Mouse (Mus musculus): ENCODE data around the gene H2afy. TPM values are rescaled to one million over a fixed set of nuclear protein-coding genes. Genes with fewer than 3 reads are reported as not detected.
"Not testable (repeated sequence)": the region's sequence is repeated elsewhere in the genome, so short reads cannot be mapped to it uniquely, and the experiment has no call there.

H2afy gene
- total RNA-seq, 2 experiments from 2014 or later, result 76.6 to 79.5 TPM

DNA sequence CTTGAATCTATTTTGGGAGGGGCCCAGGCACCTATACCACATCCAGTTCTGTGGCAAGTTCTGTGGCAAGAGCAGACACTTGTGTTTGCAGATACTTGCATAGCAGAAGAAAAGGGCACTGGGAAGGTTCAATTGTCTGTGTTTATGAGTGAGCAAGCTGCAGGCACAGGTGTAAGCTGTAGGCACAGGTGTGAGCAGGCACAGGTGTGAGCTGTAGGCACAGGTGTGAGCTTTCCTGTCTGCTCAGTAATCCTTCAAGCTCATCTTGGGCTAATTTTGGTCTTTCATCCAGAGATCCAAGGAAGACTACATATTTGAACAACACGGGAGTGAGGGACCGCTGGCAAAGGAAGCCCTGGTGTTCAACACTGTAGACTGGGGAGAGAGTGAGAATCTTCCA lies 56.5 kb downstream of the H2afy start:
- DNase-seq, result no peak
- intact Hi-C loops (cut with DNase I), result loop anchor here (5.0 kb wide), 1 partner anchor 533 kb away; no protein-coding TSS in a partner anchor

DNA sequence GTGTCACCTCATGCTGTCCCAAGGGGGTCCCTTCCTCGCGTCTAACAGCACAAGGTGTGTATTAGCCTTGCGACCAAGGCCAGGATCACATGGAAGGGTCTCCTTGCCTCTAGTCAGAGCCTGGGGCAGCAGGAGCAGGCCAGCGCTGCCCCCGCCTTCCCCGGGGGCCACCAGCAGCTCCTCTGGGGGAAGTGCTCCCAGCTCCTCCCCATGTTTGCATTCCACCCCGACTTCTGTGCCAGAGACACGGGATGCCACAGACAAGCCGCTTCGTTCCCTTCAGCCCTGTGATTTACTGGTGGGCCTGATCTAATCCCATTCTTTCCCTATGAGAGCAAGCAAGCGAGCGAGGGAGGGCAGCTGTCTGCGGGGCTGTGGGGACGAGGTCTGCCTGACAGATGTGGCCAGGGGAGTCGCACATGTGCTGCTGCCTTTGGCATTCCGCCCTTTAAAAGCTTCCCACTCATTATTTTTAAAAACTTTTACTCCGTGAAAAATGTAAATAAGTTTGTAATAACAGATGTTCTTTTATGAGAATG lies 57.4 kb downstream of the H2afy start:
- intact Hi-C loops (cut with DNase I), result loop anchor here (5.0 kb wide), 1 partner anchor 534 kb away; no protein-coding TSS in a partner anchor
- DNase-seq, result no peak

DNA sequence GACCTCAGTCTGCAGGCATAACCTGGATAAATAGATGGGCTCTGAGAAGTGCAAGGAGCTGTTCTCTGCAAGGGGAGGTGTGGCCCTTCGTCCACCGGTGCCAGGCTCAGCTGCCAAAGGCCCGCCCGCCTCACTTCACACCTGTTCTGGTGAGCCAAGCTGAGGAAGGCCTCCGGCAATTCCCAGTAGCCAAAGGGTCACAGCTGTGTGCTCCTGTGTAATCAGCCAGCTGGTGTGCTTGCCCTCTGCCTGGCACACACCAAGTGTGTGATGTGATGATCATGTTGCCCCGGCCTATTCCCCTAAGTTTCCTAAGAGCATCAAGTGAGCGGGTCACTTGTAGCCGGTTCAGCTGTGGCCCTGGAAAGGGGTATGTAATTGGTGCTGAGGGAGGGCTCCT lies 60.2 kb downstream of the H2afy start:
- DNase-seq, result no peak
- intact Hi-C loops (cut with DNase I), result loop anchor here (5.0 kb wide), 1 partner anchor 536 kb away; no protein-coding TSS in a partner anchor

DNA sequence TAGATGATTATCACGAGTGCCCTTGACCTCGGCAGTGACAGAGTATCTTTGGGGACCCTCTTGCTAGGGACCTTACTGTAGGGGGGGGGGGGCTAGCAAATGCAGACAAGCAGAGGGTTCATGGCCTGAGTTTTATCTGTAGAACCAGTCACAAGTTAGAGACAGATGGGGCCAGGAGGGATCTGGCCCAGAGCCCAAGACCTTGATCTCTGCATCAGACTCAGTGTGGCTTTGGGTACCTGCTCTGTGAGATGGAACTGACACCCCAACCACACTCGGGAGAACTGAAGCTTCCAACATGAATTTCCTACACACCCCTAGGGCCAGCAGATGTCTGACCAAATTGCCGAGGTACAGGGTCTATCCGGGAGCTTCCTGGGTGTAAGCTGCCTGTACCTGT lies 63.0 kb downstream of the H2afy start:
- no peak for DNase-seq
- intact Hi-C loops (cut with DNase I), result loop anchor here (5.0 kb wide), 1 partner anchor 79 kb away; no protein-coding TSS in a partner anchor

DNA sequence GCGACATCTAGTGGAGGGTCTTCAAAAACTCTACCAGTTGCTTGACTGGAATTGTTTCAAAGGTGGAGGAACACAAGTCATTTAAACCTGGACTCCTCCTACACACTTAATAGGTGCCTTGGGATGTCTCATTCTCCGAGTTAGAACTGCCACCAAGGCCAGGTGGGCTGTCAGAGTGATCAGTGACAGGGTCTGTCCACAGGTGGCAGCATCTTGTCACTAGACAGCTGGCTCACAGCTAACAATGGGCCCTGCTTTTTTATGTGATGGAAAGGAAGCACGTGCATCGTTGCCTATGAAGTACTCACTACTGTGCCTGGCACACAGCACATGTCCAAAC lies 63.9 kb downstream of the H2afy start:
- intact Hi-C loops (cut with DNase I), result loop anchor here (5.0 kb wide), 1 partner anchor 80 kb away; no protein-coding TSS in a partner anchor

DNA sequence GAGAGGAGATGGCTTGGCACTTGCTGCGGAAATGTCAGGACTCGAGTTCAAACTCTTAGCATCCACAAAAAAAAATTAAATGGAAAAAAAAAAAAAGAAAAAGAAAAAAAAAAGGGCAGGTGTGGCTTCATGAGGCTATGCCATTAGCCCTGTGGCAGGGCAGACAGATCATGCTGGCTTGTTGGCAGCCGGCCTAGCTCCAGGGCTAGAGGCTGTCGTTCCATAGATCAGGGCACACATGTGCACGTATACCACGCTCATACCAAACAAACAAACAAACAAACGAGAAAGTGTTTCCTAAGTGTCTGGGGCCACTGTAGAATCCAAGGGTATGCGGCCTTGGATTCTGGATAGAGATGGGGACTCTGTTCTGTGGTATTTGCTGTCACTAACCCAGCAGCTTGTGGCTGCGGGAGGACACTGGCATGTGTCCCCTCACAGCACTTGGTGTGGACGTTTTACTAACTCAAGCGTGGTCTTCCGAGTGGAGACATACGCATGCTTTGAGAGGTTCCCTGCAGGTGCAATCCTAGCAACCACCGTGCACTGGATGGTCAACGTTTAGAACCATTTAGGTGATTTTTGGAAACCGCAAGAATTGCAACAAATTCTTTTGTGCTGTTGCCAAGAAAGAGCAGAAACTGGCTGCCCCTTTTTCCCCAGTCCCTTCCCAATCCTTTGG lies 64.4 kb downstream of the H2afy start:
- intact Hi-C loops (cut with DNase I), result loop anchor here (5.0 kb wide), 1 partner anchor 81 kb away; no protein-coding TSS in a partner anchor
- DNase-seq, result no peak

More for the DNA sequence above, 63.9 kb downstream of the H2afy start:
- peak in 1 of 2 experiments; percentile 49 for DNase-seq

DNA sequence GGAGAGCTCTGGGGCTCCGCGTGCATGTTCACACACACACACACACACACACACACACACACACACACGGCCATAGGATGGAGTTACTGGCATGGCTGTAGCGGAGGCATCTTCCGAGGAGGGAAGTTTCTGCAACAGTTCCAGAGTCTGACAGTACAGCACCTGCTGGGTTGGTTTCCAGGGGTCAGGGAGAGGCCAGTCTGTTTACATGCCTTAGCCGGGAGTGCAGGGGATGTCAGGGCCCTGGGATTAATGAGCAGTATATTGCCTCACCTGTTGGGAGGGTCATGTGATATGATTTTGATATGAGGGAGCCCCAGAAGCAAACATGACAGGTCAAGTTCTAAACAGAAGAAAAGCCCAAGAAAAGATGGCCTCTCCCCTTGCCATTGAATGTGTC lies 66.5 kb downstream of the H2afy start:
- intact Hi-C loops (cut with DNase I), result loop anchor here (5.0 kb wide), 1 partner anchor 83 kb away; no protein-coding TSS in a partner anchor
- no peak for DNase-seq

DNA sequence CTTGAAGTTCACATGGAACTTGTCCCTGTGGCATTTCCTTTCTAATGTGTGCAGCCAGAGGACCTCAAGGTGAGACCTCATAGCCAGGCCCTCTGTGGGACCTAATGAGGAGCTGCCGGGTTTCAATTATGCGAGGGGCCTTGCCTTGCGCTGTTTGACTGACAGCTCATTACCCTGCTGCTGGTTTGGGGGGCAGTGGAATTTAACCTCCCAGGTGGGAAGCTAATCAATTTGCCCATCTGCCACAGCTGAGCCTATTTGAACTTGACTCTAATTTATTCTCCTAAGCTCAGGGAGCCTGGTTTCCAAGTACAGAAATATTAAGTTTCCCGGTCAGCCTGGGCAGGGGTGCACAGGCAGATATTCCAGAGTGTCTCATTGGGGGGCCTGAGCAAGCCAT lies 67.6 kb downstream of the H2afy start:
- no peak for DNase-seq
- intact Hi-C loops (cut with DNase I), result no loop called here

DNA sequence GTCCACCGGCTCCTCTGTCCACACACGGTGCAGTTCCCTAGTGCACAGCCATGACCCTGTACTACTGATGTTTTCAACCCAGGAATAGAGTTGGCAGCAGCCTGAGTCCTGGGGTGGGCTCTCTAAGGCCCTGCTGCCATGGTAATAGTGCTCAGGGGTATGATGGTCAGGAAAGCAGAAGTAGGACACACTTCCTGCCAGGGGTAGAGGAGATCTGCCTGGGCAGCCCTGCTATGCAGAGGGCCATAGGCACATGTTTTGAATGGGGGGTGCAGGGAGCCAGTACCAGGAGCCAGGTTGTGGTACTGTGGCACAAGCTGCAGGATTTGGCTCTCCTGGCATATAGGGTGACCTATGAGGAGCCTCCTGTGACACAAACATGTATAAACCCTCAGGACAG lies 69.3 kb downstream of the H2afy start:
- intact Hi-C loops (cut with DNase I), result no loop called here
- no peak for DNase-seq

DNA sequence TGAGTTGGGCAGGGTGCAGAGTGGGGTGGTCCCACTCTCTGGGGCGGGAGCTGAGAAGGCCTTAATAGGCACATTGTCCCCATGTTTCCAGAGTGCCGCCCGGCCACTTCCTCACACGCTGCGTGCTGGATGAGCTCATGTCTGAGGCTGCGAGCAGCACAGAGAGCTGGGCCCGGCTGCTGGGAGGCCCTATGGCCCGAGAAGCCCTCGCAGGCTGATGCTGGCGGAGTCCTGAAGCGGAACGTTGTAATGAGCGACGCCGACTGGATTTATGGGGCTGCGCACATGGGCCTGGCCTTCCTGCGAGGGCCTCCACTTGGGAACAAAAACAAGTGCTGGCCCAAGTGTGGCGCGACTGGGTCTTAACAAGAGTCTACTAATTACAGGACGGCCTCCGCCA lies 70.0 kb downstream of the H2afy start:
- DNase-seq, result no peak
- intact Hi-C loops (cut with DNase I), result no loop called here

DNA sequence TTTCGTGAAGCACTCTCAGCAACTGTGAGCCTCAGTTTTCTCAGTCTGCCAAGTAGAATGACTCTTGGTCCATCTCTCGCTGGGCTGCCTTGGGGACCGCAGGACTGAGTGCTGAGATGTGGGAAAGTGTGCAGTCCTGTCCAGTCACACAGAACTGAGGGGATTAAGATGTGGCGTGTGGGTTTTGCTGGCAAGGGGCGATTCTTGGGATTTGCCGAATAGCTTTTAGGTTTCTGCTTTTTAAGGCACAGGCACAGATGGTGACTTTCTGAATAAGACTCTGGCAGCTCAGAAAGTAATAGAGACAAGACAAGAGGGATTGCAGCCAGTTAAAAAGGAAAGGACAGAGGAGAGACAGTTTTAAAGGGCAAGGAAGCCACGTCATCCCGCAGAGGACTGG lies 78.4 kb downstream of the H2afy start:
- intact Hi-C loops (cut with DNase I), result no loop called here
- DNase-seq, result no peak

DNA sequence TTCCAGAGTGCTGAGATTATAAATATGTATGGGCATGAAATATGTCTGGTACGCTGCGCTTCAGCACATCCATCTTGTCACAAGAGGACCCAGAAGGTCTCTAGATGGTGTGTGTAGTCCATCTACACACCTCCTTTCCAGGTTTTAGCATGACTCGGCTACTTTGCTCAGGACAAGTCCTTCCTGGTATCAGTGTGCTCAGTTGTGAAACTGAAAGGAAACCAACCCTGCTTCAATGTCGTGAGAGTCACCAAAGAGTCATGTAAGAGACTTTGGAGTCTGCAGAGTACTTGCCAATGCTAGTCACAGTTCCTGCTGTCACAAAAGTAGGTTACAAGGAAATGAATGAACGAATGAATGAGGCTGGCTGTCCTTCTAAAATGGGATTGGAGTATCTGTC lies 80.4 kb downstream of the H2afy start:
- intact Hi-C loops (cut with DNase I), result no loop called here

DNA sequence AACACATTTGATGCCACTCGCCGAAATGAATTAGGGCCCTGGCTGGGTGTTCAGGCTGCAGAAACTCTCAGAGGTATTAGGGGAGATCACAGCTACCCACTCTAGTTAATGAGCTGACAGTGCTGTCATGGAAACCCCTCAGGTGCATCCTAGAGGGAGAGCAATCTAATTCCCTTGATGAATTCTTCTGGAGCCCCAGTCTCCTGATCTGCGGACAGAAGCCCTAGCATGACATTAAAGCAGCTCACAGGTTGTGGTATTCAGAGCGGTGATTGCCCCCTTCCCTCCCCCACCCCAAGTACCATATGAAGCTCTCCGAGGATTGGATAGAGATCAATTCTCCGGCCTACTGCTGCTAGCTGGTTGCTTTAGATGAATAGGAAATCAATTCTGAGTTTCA lies 82.1 kb downstream of the H2afy start:
- intact Hi-C loops (cut with DNase I), result no loop called here
- DNase-seq, result no peak

More for the DNA sequence above, 80.4 kb downstream of the H2afy start:
- DNase-seq, result no peak

DNA sequence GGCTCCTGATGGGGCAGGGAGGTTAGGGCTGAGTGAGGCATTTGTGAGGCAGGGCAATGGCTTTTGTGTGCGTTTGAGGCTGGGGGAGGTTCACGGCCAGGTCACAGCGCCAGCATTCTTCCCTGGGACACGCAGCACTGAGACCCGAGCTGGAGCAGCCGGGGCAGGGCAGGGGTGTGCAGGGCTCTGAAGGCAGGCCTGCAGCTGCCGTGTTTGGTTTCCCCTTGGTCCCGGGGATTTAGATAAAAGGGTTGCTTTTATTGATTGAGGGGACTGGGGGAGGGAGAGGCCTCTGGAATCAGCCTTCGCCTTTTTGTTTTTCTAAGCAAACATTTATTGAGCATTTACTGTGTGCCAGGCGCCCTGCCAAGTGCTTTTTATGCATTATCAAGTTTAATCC lies 83.4 kb downstream of the H2afy start:
- DNase-seq, result no peak
- intact Hi-C loops (cut with DNase I), result no loop called here

DNA sequence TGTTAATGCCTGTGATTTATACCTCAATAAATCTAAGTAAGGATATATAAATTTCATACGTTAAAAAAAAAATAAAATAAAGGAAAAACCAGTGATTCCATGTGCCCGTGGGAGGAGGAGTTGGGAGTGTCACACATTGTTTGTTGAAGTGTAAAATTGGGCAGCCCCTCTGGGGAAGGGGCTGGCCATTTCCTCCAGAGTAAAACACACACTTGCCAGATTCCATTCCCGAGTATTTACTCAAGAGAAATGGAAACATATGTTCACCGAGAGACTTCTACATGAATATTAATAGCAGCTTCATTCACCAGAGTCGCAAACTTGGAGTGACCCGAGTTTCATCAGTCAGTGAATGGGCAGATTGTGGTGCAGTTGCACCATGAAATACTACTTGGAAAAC lies 85.9 kb downstream of the H2afy start:
- intact Hi-C loops (cut with DNase I), result no loop called here
- DNase-seq, result no peak

DNA sequence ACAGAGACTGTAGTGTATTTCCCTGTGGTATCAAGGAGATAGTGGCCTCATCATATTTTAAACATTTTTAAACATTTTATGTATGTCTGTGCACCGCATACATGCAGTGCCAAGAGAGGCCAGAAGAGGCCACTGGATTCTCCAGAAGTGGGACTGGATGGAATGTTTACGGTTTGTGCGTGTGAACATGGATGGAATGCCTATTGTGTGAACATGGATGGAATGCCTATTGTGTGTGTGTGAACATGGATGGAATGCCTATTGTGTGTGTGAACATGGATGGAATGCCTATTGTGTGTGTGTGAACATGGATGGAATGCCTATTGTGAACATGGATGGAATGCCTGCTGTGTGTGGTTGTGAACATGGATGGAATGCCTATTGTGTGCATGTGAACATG lies 93.9 kb downstream of the H2afy start:
- no peak for DNase-seq
- intact Hi-C loops (cut with DNase I), result no loop called here

DNA sequence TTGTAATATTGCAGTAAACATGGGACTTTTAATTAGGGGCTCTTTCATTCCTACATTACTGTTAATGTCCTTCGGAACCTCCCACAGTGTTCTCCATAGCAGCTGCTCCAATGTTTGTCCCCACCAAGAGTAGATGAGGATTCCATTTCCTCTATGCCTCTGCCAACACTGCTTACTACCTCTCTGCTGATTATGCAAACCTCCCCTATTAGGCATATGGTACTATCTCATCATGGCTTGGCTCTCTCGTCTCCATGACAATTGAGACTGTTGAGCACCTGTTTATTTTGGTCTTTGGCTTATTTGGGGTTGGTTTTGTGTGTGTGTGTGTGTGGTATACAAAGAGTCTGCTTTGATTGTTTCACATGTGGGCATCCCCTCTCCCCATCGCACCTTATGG lies 95.5 kb downstream of the H2afy start:
- intact Hi-C loops (cut with DNase I), result no loop called here
- no peak for DNase-seq

DNA sequence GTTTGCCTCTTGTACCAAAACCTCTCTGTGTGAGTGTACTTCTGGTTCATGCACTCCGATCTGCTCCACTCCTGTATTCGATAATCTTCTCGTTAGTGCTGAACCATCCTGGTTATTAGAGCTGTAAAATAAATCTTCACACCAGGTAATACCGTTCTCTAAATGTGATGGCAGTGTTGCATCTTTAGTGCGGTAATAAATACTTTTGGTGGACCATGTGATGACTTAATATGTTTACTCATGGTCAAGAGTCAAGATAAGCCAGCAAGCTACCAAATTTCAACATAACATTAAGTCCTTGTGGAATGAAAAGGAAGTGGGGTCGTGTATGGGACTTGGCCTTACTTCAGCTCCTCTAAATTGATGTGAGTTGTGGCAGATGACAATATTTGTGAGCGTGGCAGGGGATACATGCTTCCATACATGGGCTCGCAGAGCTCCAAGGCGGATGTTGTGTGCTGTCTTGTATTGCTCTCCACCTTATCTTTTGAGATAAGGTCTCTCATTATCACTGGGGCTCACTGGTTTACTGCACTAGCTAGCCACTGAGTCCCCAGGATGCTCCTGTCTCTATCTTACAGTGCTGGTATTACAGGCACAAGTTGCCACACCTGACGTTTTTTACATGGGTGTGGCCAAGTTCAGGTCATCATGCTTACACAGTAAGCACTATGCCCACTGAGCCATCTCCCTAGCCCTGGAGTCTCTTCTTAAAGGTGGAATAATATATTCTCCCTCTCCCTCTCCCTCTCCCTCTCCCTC lies 96.4 kb downstream of the H2afy start:
- DNase-seq, result no peak
- intact Hi-C loops (cut with DNase I), result no loop called here

DNA sequence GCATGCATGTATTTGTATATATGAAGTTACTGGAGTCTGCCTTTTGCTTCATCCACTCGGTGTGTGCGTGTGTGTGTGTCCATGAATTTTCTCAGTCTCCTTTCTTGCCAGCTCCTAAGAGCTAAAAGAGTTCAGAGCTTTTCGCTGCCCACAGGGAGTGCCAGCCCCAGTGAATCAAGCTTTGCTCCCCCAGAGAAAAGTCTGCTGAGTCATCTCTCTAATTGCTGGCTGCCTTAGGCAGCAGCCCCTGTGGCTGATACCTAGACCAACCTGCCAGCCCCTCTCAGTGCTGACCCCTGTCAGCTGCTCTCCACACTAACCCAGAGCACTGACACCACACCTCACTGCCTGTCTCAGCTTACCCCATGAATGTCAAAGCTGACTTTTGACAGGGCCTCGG lies 107.2 kb downstream of the H2afy start:
- intact Hi-C loops (cut with DNase I), result no loop called here
- no peak for DNase-seq

DNA sequence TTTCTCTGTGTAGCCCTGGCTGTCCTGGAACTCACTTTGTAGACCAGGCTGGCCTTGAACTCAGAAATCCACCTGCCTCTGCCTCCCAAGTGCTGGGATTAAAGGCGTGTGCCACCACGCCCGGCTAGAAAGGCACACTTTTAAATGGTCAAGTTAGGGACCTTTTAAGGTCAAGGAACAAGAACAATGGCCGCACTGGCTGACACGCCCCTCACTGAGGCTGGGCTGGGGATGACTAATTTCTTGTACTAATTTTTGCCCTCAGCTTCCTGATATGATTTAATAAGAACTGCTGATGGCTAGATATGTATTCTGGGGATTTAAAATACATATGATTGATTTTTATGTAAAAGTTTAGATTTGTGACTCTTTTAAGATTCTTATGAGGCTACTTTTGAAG lies 108.2 kb downstream of the H2afy start:
- intact Hi-C loops (cut with DNase I); DNase-seq: not testable (repeated sequence)

DNA sequence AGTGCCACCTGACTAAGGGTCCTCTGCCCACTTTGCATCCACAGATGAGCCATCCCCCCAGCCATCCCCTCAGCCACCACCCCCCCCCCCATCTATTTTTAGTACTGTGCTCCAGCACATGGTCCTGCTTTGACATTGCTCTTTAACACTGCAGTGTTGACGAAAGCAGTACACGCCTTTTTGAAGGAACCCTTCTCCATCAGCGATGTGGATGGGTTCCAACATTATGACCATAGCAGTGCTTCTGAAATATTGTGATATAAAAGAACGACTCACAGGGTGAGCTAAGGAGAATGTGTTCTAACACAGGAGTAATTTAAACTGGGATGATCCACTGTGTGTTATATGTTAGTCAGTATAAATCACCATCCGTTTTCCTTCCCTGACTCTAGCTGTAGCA lies 109.5 kb downstream of the H2afy start:
- intact Hi-C loops (cut with DNase I), result no loop called here
- DNase-seq, result no peak

DNA sequence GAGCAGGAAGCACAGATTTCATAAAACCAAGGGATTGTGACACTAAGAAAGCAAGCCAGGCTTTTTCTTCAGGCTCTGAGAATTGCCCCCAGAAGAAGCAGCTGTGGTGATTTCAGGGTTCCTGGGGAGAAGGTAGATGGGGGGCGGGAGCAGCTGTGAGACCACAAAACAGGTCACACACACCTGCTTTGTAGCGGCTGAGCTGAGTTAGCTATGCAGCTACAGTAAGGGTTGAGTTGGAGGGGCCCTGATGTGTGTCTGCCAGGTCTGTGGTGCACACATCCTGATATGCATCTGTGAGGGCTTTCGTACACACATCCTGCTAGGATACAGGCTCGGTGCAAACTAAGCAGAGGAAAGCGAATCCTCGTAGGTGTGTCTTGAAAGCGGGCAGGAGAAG lies 110.1 kb downstream of the H2afy start:
- intact Hi-C loops (cut with DNase I), result no loop called here

More for the DNA sequence above, 110.1 kb downstream of the H2afy start:
- no peak for DNase-seq
